21 mouse cellular contexts compared by ENCODE assay signal in genomic region chr2:72701081-72701480, GRCm38 (mm10).
DNase-seq lines count a peak whose midpoint lies in the region; ATAC-seq and TF ChIP-seq lines count a peak whose summit lies in the region.
"Had no signal": no experiment of that assay in that cellular context is flagged by ENCODE, and none has a peak within 500 bp of the region (broad histone marks: within the 10 kb centered on the region; RNA-seq: fewer than 3 reads in every experiment).

No protein-coding gene starts in this region.

- H3K9me3 ChIP-seq in forebrain, embryonic 15.5 days = no peaks in the 10 kb centered on the region
- H3K9me3 ChIP-seq in forebrain, embryonic 10.5 days = no peaks in the 10 kb centered on the region
- no peaks in the 10 kb centered on the region for H3K9me3 ChIP-seq in midbrain, embryonic 11.5 days (ENCODE audit: control insufficient read depth, low read length)
- H3K9me3 ChIP-seq in midbrain, postnatal 0 days (ENCODE audit: low read length) = no peaks in the 10 kb centered on the region
- H3K9me3 ChIP-seq in embryonic facial prominence, embryonic 15.5 days (replicated peaks) = no peaks in the 10 kb centered on the region
- H3K9me3 ChIP-seq: G1E; heart, embryonic 10.5 days; hindbrain, embryonic 13.5 days had no signal

- no peak overlapping the region for H3K4me2 ChIP-seq in forebrain, embryonic 15.5 days (replicated peaks)
- H3K4me2 ChIP-seq in midbrain, embryonic 11.5 days = no peak overlapping the region
- H3K4me2 ChIP-seq in midbrain, postnatal 0 days (ENCODE audit: low read depth, low read length, poor library complexity, severe bottlenecking) = no peak overlapping the region
- H3K4me2 ChIP-seq in embryonic facial prominence, embryonic 15.5 days (replicated peaks) = no peak overlapping the region
- H3K4me2 ChIP-seq: hindbrain, embryonic 13.5 days had no signal

- ATAC-seq in forebrain, embryonic 15.5 days (replicated peaks) = no peak; the same call in 1 of the 2 replicates
- no peak for ATAC-seq in midbrain, embryonic 11.5 days (ENCODE audit: low FRiP score)
- ATAC-seq in midbrain, postnatal 0 days (ENCODE audit: low FRiP score) = no peak
- no peak for ATAC-seq in embryonic facial prominence, embryonic 15.5 days (ENCODE audit: insufficient number of reproducible peaks, low FRiP score, low TSS enrichment, low read depth)
- ATAC-seq: CD4-positive, CD25-positive, alpha-beta regulatory T cell, adult 4 months; hindbrain, postnatal 0 days had no signal

- peak overlapping the region; percentile 17 for H3K27ac ChIP-seq in forebrain, embryonic 15.5 days (replicated peaks)
- no peak overlapping the region for H3K27ac ChIP-seq in forebrain, embryonic 10.5 days
- H3K27ac ChIP-seq in midbrain, embryonic 11.5 days (ENCODE audit: low read depth, low read length) = no peak overlapping the region
- no peak overlapping the region for H3K27ac ChIP-seq in midbrain, postnatal 0 days (ENCODE audit: low read depth, low read length)
- H3K27ac ChIP-seq in embryonic facial prominence, embryonic 15.5 days (replicated peaks) = peak overlapping the region; percentile 13
- H3K27ac ChIP-seq: gastrocnemius, adult 2 months; heart, embryonic 10.5 days; hindbrain, embryonic 13.5 days; hindbrain, postnatal 0 days had no signal

- 20% methylated on average over 1 of the region's 1 CpGs for WGBS in forebrain, embryonic 15.5 days
- WGBS in forebrain, embryonic 10.5 days = 79% methylated on average over 1 of the region's 1 CpGs
- WGBS in midbrain, embryonic 11.5 days = 70% methylated on average over 1 of the region's 1 CpGs
- WGBS in midbrain, postnatal 0 days = 41% methylated on average over 1 of the region's 1 CpGs
- 13% methylated on average over 1 of the region's 1 CpGs for WGBS in embryonic facial prominence, embryonic 15.5 days

- H3K9ac ChIP-seq in forebrain, embryonic 15.5 days (replicated peaks) = no peak overlapping the region
- H3K9ac ChIP-seq in midbrain, embryonic 11.5 days (ENCODE audit: low read length) = no peak overlapping the region
- H3K9ac ChIP-seq in midbrain, postnatal 0 days (replicated peaks; ENCODE audit: low read length, poor library complexity, severe bottlenecking) = no peak overlapping the region
- H3K9ac ChIP-seq in embryonic facial prominence, embryonic 15.5 days = no peak overlapping the region
- H3K9ac ChIP-seq: hindbrain, embryonic 13.5 days had no signal

- no peaks in the 10 kb centered on the region for H3K36me3 ChIP-seq in forebrain, embryonic 15.5 days
- H3K36me3 ChIP-seq in forebrain, embryonic 10.5 days (replicated peaks) = no peaks in the 10 kb centered on the region
- H3K36me3 ChIP-seq in midbrain, embryonic 11.5 days (ENCODE audit: control insufficient read depth, insufficient read depth, low read length) = no peaks in the 10 kb centered on the region
- H3K36me3 ChIP-seq in midbrain, postnatal 0 days (ENCODE audit: insufficient read depth, low read length) = no peaks in the 10 kb centered on the region
- no peaks in the 10 kb centered on the region for H3K36me3 ChIP-seq in embryonic facial prominence, embryonic 15.5 days
- H3K36me3 ChIP-seq: G1E; heart, embryonic 10.5 days; hindbrain, embryonic 13.5 days had no signal

- H3K4me1 ChIP-seq in forebrain, embryonic 15.5 days = peaks cover 11% of the 10 kb centered on the region
- H3K4me1 ChIP-seq in forebrain, embryonic 10.5 days = peaks cover 23% of the 10 kb centered on the region
- no peaks in the 10 kb centered on the region for H3K4me1 ChIP-seq in midbrain, embryonic 11.5 days (ENCODE audit: control insufficient read depth, insufficient read depth, low read length)
- H3K4me1 ChIP-seq in midbrain, postnatal 0 days (ENCODE audit: insufficient read depth, low read length) = no peaks in the 10 kb centered on the region
- 0 out of 2 replicates have a peak, but pooled peaks cover 11% of the 10 kb centered on the region for H3K4me1 ChIP-seq in embryonic facial prominence, embryonic 15.5 days

- no peaks in the 10 kb centered on the region for H3K27me3 ChIP-seq in forebrain, embryonic 15.5 days
- no peaks in the 10 kb centered on the region; the same call in 1 of the 2 replicates for H3K27me3 ChIP-seq in forebrain, embryonic 10.5 days (ENCODE audit: poor library complexity, severe bottlenecking)
- H3K27me3 ChIP-seq in midbrain, embryonic 11.5 days (ENCODE audit: control insufficient read depth, insufficient read depth, low read length) = no peaks in the 10 kb centered on the region
- H3K27me3 ChIP-seq in midbrain, postnatal 0 days (ENCODE audit: insufficient read depth, low read length) = no peaks in the 10 kb centered on the region
- H3K27me3 ChIP-seq in embryonic facial prominence, embryonic 15.5 days = no peaks in the 10 kb centered on the region

- no peak for TF ChIP-seq CTCF in midbrain, postnatal 0 days (IDR thresholded peaks at IDR 0.05)

- no peak overlapping the region for H3K4me3 ChIP-seq in forebrain, embryonic 15.5 days
- H3K4me3 ChIP-seq in forebrain, embryonic 10.5 days = no peak overlapping the region
- no peak overlapping the region for H3K4me3 ChIP-seq in midbrain, embryonic 11.5 days (ENCODE audit: low read depth, low read length)
- no peak overlapping the region for H3K4me3 ChIP-seq in midbrain, postnatal 0 days (ENCODE audit: low read depth, low read length)
- H3K4me3 ChIP-seq in embryonic facial prominence, embryonic 15.5 days (replicated peaks) = no peak overlapping the region
- H3K4me3 ChIP-seq: gastrocnemius, adult 2 months; heart, embryonic 10.5 days; hindbrain, embryonic 13.5 days had no signal

- DNase-seq in forebrain, embryonic 10.5 days (ENCODE audit: extremely low spot score, low spot score) = no peak
- peak; percentile 89 for DNase-seq in midbrain, embryonic 11.5 days (ENCODE audit: low spot score, missing footprints)
- DNase-seq in midbrain, postnatal 0 days (ENCODE audit: low spot score) = no peak
- peak; percentile 45 for DNase-seq in telencephalon, adult 2 months (ENCODE audit: low read depth, low spot score)
- no peak for DNase-seq in adrenal gland, postnatal 36 days
- DNase-seq in heart, adult 8-10 months (ENCODE audit: low spot score) = no peak
- DNase-seq: adrenal gland, adult 8-10 months; cerebellum, adult 18-20 months; cerebellum, adult 9-11 months; cerebellum, postnatal 36 days; gastrocnemius, adult 2 months; gastrocnemius, postnatal 25 days; heart, postnatal 10 days; kidney, adult 11 months had no signal

Comparison
In these comparisons a context has a peak if more than half of its experiments do, and no peak if none do; other contexts are left out.
1. H3K27ac ChIP-seq: peak in forebrain, embryonic 15.5 days (single experiment) and embryonic facial prominence, embryonic 15.5 days (single experiment); none in forebrain, embryonic 10.5 days (single experiment), midbrain, embryonic 11.5 days (single experiment) and midbrain, postnatal 0 days (single experiment).
2. DNase-seq: peak in midbrain, embryonic 11.5 days (single experiment) and telencephalon, adult 2 months (single experiment); none in forebrain, embryonic 10.5 days (single experiment), midbrain, postnatal 0 days (single experiment), adrenal gland, postnatal 36 days (0 of 2) and heart, adult 8-10 months (single experiment).